Mouse (Mus musculus) embryonic facial prominence, embryonic 13.5 days (tissue): ENCODE measurements around the gene Prkg1. TPM values are rescaled to one million over a fixed set of nuclear protein-coding genes. Genes with fewer than 3 reads are reported as not detected.

Experiments used
- ATAC-seq: fragments of 200-750 bp; cut with Nextera tagmentation; 2 replicates; pipeline ENCODE4 v1.8.0; 2017; ENCODE audit warnings: low read depth; ENCODE audit not compliant: insufficient number of reproducible peaks, insufficient read depth, low FRiP score, low TSS enrichment
- H3K27ac ChIP-seq: fragments of 300-500 bp; sonication (generic); 2 replicates; pipeline ENCODE4 v1.5.1; 2015; ENCODE audit warnings: moderate library complexity, mild to moderate bottlenecking, inconsistent platforms
- H3K27me3 ChIP-seq: fragments of 300-500 bp; sonication (generic); 2 replicates; pipeline ENCODE4 v1.6.1; 2015; ENCODE audit warnings: mild to moderate bottlenecking, inconsistent platforms
- H3K36me3 ChIP-seq: fragments of 300-500 bp; sonication (generic); 2 replicates; pipeline ENCODE4 v1.6.1; 2015; ENCODE audit warnings: mild to moderate bottlenecking, inconsistent platforms
- H3K4me1 ChIP-seq: fragments of 300-500 bp; sonication (generic); 2 replicates; pipeline ENCODE4 v1.6.1; 2015; ENCODE audit warnings: inconsistent platforms
- H3K4me2 ChIP-seq: fragments of 300-500 bp; sonication (generic); 2 replicates; pipeline ENCODE4 v1.6.1; 2015; ENCODE audit warnings: moderate library complexity, mild to moderate bottlenecking, inconsistent platforms
- H3K4me3 ChIP-seq: fragments of 300-500 bp; sonication (generic); 2 replicates; pipeline ENCODE4 v1.5.1; 2015; ENCODE audit warnings: mild to moderate bottlenecking, inconsistent platforms
- H3K9ac ChIP-seq: fragments of 300-500 bp; sonication (generic); 2 replicates; pipeline ENCODE4 v1.6.1; 2015; ENCODE audit warnings: mild to moderate bottlenecking, inconsistent platforms
- H3K9me3 ChIP-seq: fragments of 300-500 bp; sonication (generic); 2 replicates; pipeline ENCODE4 v1.6.1; 2016; ENCODE audit warnings: inconsistent platforms
- WGBS: fragments of 180-500 bp; shearing (Covaris S2); methylation state at CpG from one replicate; pipeline ENCODE4 v1.1.7; 2015; ENCODE audit warnings: mixed read lengths; 5-methylcytosine and 5-hydroxymethylcytosine counted together
- polyA plus RNA-seq: library from polyadenylated mRNA; unstranded; fragments of >200 nt; fragmentation: Nextera tagmentation; extraction: Ambion mirVana; gene quantifications from 2 replicates; pipeline ENCODE4 v1.2.1, GENCODE M21; 2015

Gene Prkg1
- polyA plus RNA-seq, 1 experiment from 2014 or later = 9.1 TPM

DNA sequence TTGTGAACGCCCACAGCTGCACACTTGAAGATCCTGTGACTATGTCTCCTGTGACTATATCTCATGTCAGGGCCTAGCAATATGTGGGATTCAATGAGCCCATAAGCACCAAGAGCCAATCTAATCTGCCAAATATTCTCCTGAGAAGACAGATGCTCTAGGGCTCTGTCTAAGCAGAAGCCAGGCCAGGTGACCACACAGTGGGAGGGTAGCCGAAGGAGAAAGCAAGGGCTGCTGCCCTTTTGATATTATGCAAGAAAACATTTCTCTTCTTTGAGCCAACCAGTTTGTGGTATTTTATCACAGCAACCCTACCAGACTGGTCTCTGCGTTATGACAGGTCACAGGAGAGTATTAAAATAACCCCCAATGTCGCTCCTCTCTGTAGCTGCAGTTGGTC, 688.7 kb downstream of the Prkg1 start:
- Histone ChIP-seq H3K4me2 (no peak overlapping the region), H3K27me3 (no peaks in the 10 kb centered on the region), H3K36me3 (no peaks in the 10 kb centered on the region), H3K27ac (no peak overlapping the region), H3K4me3 (no peak overlapping the region), H3K9me3 (no peaks in the 10 kb centered on the region), H3K9ac (no peak overlapping the region), H3K4me1 (peaks cover 10% of the 10 kb centered on the region)
- no peak for ATAC-seq
- WGBS = 75% methylated on average over 4 of the region's 4 CpGs

- peaks cover 10% of the 10 kb centered on the region for H3K4me1 ChIP-seq
- no peaks in the 10 kb centered on the region for H3K9me3 ChIP-seq
- H3K9ac ChIP-seq = peak overlapping the region; percentile 52
- peak overlapping the region; percentile 57 for H3K4me2 ChIP-seq
- H3K36me3 ChIP-seq = no peaks in the 10 kb centered on the region
- H3K27ac ChIP-seq = peak overlapping the region; percentile 39
- no peaks in the 10 kb centered on the region for H3K27me3 ChIP-seq
- no peak for ATAC-seq
- H3K4me3 ChIP-seq = peak overlapping the region; percentile 27
- WGBS = 6% methylated on average over 3 of the region's 3 CpGs
Observed at GRCm38 (mm10) chr19:31074717-31075063, 690.1 kb downstream of the Prkg1 start.

- H3K4me1 ChIP-seq = peaks cover 10% of the 10 kb centered on the region
- H3K4me2 ChIP-seq = peak overlapping the region; percentile 57
- peak overlapping the region; percentile 27 for H3K4me3 ChIP-seq
- 26% methylated on average over 24 of the region's 24 CpGs for WGBS
- peak; percentile 43; the same call in 1 of the 2 replicates for ATAC-seq
- H3K27me3 ChIP-seq = no peaks in the 10 kb centered on the region
- H3K36me3 ChIP-seq = no peaks in the 10 kb centered on the region
- peak overlapping the region; percentile 39 for H3K27ac ChIP-seq
- no peaks in the 10 kb centered on the region for H3K9me3 ChIP-seq
- peak overlapping the region; percentile 52 for H3K9ac ChIP-seq
Observed at GRCm38 (mm10) chr19:31073959-31074716, 690.7 kb downstream of the Prkg1 start.

GRCm38 (mm10) chr19:31065206-31065781, 699.5 kb downstream of the Prkg1 start:
- no peak for ATAC-seq
- no peaks in the 10 kb centered on the region for H3K9me3 ChIP-seq

DNA sequence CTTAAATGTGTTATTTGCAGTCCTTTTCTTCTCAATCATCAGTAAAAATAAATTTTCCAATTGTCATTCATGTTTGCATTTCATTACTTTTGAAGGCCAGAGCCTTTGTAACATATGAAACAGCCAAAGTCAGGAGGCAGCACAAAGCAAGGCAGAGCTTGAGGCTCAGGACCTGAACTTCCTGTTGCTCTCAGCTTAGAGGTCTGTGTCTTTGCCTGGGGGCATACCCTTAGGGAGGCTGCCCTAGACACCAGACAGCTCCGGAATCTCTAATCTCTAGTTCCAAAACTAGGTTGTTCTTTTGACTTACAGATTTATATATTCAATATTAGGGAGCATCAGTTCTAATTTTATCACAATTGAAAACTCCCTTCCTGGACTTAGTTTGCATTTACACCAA, 700.1 kb downstream of the Prkg1 start:
- Histone ChIP-seq H3K36me3 (no peaks in the 10 kb centered on the region), H3K9me3 (no peaks in the 10 kb centered on the region), H3K9ac (no peak overlapping the region), H3K27ac (no peak overlapping the region), H3K27me3 (no peaks in the 10 kb centered on the region), H3K4me1 (no peaks in the 10 kb centered on the region; the same call in 1 of the 2 replicates), H3K4me2 (no peak overlapping the region), H3K4me3 (no peak overlapping the region)
- ATAC-seq = no peak
- 71% methylated on average over 1 of the region's 1 CpGs for WGBS

More at GRCm38 (mm10) chr19:31065206-31065781, 699.5 kb downstream of the Prkg1 start:
- Histone ChIP-seq H3K4me1 (no peaks in the 10 kb centered on the region; the same call in 1 of the 2 replicates), H3K27me3 (no peaks in the 10 kb centered on the region), H3K27ac (no peak overlapping the region), H3K9ac (no peak overlapping the region), H3K4me3 (no peak overlapping the region), H3K36me3 (no peaks in the 10 kb centered on the region), H3K4me2 (no peak overlapping the region)
- 77% methylated on average over 11 of the region's 11 CpGs for WGBS

GRCm38 (mm10) chr19:31046601-31047000, 718.2 kb downstream of the Prkg1 start:
- no peak overlapping the region for H3K27ac ChIP-seq
- H3K36me3 ChIP-seq = no peaks in the 10 kb centered on the region
- H3K27me3 ChIP-seq = no peaks in the 10 kb centered on the region
- H3K4me1 ChIP-seq = no peaks in the 10 kb centered on the region
- ATAC-seq = no peak
- no peaks in the 10 kb centered on the region for H3K9me3 ChIP-seq
- H3K4me2 ChIP-seq = no peak overlapping the region
- H3K9ac ChIP-seq = no peak overlapping the region
- 95% methylated on average over 4 of the region's 4 CpGs for WGBS
- H3K4me3 ChIP-seq = no peak overlapping the region

GRCm38 (mm10) chr19:31040948-31041847, 723.6 kb downstream of the Prkg1 start:
- Histone ChIP-seq H3K27me3 (no peaks in the 10 kb centered on the region), H3K9ac (no peak overlapping the region), H3K4me2 (no peak overlapping the region), H3K4me1 (no peaks in the 10 kb centered on the region), H3K4me3 (no peak overlapping the region), H3K27ac (no peak overlapping the region), H3K36me3 (no peaks in the 10 kb centered on the region), H3K9me3 (no peaks in the 10 kb centered on the region)
- 74% methylated on average over 2 of the region's 2 CpGs for WGBS
- ATAC-seq = no peak

DNA sequence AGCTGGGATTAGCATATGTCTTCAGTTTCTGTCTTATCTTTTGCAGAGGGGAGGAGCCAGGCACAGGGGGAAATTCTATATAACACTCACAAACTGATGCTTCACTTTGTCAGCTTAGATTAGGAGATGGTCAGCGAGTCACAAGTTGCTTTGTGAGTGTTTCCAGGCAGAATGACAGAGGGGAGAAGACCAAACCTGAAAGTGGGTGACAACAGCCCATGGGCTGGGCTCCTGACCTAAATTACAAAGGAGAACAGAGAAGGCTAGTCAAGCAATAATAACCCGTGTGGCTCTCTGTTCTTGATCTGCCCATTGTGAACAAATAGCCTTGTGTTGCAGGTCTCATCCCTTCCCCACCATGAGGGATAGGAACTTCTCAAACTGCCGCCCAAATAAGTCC, 725.9 kb downstream of the Prkg1 start:
- no peak overlapping the region for H3K9ac ChIP-seq
- H3K27ac ChIP-seq = no peak overlapping the region
- no peaks in the 10 kb centered on the region for H3K4me1 ChIP-seq
- 71% methylated on average over 3 of the region's 3 CpGs for WGBS
- no peaks in the 10 kb centered on the region for H3K36me3 ChIP-seq
- H3K27me3 ChIP-seq = no peaks in the 10 kb centered on the region
- no peaks in the 10 kb centered on the region for H3K9me3 ChIP-seq
- ATAC-seq = no peak
- H3K4me3 ChIP-seq = no peak overlapping the region
- no peak overlapping the region for H3K4me2 ChIP-seq

GRCm38 (mm10) chr19:31031596-31031995, 733.2 kb downstream of the Prkg1 start:
- Histone ChIP-seq H3K4me3 (no peak overlapping the region), H3K36me3 (no peaks in the 10 kb centered on the region), H3K9ac (no peak overlapping the region), H3K9me3 (no peaks in the 10 kb centered on the region), H3K27ac (no peak overlapping the region), H3K4me2 (no peak overlapping the region), H3K27me3 (no peaks in the 10 kb centered on the region), H3K4me1 (no peaks in the 10 kb centered on the region)
- no peak for ATAC-seq
- 59% methylated on average over 6 of the region's 6 CpGs for WGBS

GRCm38 (mm10) chr19:31026797-31027196, 738.0 kb downstream of the Prkg1 start:
- Histone ChIP-seq H3K4me2 (no peak overlapping the region), H3K27ac (no peak overlapping the region), H3K4me1 (no peaks in the 10 kb centered on the region), H3K9ac (no peak overlapping the region), H3K36me3 (no peaks in the 10 kb centered on the region), H3K9me3 (no peaks in the 10 kb centered on the region), H3K27me3 (no peaks in the 10 kb centered on the region), H3K4me3 (no peak overlapping the region)
- ATAC-seq = no peak
- WGBS = 86% methylated on average over 5 of the region's 5 CpGs

DNA sequence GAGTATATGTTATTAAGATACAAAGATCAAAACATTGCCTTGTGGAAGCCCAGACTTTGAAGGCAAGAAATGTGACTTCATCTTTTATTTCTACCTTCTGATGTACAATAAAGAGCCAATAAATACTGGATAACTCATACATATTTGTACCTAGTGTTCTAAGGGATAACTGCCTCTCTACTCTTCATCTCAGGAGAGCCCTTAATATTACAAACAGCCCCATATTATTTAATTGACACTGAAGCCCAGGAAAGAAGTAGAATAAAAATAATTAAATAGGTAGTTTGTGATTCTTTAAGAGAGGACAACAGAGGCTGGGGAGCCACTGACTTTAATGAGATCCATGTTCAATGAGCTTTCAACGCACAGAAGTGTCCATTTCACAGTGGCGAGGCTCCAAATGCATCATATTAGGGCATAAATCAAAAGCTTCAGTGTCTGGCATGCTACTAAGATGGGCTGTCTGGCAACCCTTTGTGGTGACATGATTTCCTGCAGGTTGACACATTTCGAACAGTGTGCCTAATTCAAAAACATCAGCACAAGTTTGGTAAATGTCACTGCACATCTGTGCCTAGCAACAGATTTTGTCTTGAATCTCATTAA, 753.2 kb downstream of the Prkg1 start:
- no peak overlapping the region for H3K9ac ChIP-seq
- no peaks in the 10 kb centered on the region for H3K27me3 ChIP-seq
- H3K9me3 ChIP-seq = no peaks in the 10 kb centered on the region
- H3K36me3 ChIP-seq = no peaks in the 10 kb centered on the region
- H3K4me2 ChIP-seq = no peak overlapping the region
- no peak for ATAC-seq
- no peaks in the 10 kb centered on the region for H3K4me1 ChIP-seq
- H3K27ac ChIP-seq = no peak overlapping the region
- H3K4me3 ChIP-seq = no peak overlapping the region
- WGBS = 65% methylated on average over 3 of the region's 3 CpGs
